Mouse (Mus musculus): ENCODE data around the gene Ppm1l.
A peak's percentile ranks its signal among the peaks of the same experiment; 100 is the strongest.
"Not testable (repeated sequence)": the region's sequence is repeated elsewhere in the genome, so short reads cannot be mapped to it uniquely, and the experiment has no call there.

Ppm1l gene

DNA sequence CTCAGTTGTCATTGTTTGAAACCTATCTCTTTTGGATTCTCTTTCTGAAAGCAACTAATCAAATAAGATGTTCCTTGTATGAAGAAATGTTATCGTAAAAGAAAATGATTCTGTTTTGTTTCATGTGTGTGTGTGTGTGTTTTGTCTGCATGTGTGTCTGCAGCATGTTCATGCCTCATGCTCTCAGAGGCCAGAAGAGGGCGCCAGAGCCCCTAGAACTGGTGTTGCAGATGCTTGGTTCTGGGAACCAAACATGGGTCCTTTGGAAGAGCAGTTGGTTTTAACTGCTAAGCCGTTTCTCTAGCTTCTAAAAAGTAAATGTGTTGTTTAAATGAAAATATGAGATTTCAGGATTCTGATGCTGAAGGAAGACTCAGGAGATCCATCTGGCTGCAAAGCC lies 56.1 kb downstream of the Ppm1l start:
- no peak for DNase-seq (ENCODE audit: low spot score in 2 of 2)

GRCm38 (mm10) chr3:69373544-69374306 lies 57.1 kb downstream of the Ppm1l start:
- peak; percentile 88 for DNase-seq (ENCODE audit: low spot score in 2 of 2)

DNA sequence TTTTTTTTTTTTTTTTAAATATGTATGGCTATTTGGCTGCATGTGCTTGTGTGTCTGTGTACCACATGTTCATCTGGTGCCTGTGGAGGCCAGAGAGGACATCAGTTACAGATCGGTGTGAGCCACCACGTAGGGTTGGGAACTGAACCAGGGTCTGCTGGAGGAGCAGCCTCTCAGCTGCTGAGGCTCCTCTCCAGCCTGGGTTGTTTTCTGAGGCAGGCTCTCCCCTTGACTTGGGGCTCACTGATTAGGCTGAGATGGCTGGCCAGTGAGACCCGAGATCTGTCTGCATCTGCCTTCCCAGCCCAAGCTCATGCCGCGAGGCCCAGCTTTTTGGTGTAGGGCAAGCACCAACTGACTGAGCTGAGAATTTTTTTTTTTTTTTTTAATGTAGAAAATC lies 57.9 kb downstream of the Ppm1l start:
- no peak for DNase-seq (ENCODE audit: low spot score in 2 of 2)

DNA sequence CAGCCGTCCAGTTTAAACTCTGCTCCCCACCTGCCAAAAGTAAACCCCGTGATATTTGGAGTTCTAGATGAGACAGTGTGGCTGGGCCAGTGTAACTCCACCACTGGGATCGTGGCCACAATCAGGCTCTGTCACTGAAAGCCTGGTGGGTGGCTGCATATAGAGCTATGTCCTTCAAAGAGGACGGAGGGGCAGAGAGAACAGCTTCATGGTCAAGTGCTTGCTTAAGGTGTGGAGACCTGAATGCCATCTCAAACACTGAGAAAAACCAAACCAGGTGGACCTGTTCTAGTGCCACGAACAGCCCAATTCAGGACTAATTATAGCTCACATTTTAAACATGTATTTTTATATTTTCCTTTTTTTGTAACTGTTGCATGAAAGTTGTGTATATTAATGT lies 58.3 kb downstream of the Ppm1l start:
- DNase-seq (ENCODE audit: low spot score in 2 of 2) = no peak

DNA sequence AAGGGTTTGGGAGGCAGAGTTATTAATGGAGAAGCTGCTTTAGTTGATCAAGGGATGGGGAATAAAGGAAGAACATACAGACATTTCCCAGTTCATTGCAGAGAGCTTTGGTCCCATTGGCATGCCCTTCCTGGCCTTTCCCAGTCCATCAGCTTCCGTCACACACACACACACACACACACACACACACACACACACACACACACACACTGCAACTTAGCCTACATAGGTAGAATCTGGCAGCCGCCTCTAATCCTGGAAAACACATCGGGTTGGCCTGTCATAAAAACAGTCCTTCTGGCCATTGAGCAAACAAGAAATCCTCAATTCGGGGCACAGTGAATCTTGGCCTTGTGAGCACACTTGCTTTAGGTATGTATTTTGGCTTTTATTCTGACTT lies 64.6 kb downstream of the Ppm1l start:
- no peak for DNase-seq (ENCODE audit: low spot score in 2 of 2)

- DNase-seq (ENCODE audit: low spot score in 2 of 2) = not testable (repeated sequence)
Observed at GRCm38 (mm10) chr3:69391834-69392233, 75.2 kb downstream of the Ppm1l start.

GRCm38 (mm10) chr3:69392298-69392697 lies 75.6 kb downstream of the Ppm1l start:
- no peak for DNase-seq (ENCODE audit: low spot score in 2 of 2)

GRCm38 (mm10) chr3:69393079-69393478 lies 76.4 kb downstream of the Ppm1l start:
- no peak for DNase-seq (ENCODE audit: low spot score in 2 of 2)

DNA sequence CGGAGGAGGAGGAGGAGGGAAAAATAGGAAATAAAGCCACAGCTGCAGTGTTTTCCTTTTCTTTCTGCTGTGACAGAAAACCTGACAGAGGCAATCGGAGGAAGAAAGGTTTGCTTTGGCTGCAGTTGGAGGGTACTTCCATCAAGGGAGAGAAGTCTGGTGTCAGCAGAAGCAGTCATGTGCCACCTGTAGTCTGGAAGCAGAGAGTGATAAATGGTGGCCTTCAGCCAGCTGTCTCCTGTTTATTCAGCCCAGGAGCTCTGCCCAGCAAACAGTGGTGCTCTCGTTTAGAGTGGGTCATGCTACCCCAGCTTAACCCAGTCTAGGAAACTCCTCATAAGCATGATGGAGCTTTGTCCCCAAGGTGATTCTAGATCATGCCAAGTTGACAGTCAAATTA lies 77.3 kb downstream of the Ppm1l start:
- peak in 1 of 2 experiments; percentile 26 for DNase-seq (ENCODE audit: low spot score in 2 of 2)

- peak in 1 of 2 experiments; percentile 20 for DNase-seq (ENCODE audit: low spot score in 2 of 2)
Observed at GRCm38 (mm10) chr3:69395084-69395483, 78.4 kb downstream of the Ppm1l start.

DNA sequence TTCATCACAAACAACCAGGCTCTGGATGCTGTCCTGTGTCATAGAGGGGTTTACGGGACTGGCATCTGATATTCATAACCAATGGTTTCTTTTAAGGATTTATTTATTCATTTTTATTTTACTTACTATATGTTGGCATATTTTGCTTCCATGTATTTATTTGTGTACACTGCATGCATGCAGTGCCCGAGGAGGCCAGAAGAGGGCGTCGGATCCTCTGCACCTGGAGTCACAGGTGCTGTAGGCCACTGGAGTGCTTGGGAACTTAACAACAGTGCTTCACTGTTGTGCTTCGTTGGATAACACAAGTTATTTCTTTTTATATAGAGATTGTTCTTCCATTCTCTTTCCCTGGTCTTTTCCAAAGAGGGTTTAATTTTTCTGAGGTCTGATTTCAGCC lies 81.1 kb downstream of the Ppm1l start:
- DNase-seq (ENCODE audit: low spot score in 2 of 2) = peak in 1 of 2 experiments; percentile 14

DNA sequence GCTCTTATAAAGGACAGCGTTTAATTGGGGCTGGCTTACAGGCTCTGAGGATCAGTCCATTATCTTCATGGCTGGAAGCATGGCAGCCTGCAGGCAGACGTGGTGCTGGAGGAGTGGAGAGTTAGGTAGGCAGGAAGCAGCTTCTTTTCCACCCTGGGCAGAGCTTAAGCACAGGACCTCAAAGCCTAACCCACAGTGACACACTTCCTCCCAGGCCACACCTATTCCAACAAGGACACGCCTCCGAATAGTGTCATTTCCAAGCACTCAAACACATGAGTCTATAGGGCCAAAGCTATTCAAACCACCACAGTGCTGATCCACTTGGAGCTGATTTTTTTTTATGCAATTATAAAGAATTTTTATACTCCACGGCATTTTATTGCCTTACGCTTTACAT lies 82.7 kb downstream of the Ppm1l start:
- DNase-seq (ENCODE audit: low spot score in 2 of 2) = peak in 1 of 2 experiments; percentile 18

DNA sequence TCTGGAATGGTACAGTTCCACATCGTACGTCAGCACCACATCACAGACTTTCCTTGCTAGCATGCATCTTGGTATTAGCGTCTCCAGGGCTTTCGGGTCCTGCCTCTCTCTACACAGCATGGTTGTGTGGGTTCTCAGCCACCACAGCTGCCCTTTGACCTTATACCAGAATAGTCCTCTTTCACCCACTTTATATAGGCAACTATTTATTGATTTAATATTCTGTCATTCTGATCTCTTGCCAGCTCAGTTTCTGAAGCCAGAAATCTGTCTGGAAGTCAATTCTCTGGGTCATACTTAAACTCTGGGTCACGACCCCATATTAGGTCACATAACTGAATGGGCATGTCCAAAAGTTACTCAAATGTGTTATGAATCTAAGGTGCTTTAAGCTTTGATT lies 86.5 kb downstream of the Ppm1l start:
- peak in 1 of 2 experiments; percentile 14 for DNase-seq (ENCODE audit: low spot score in 2 of 2)

DNA sequence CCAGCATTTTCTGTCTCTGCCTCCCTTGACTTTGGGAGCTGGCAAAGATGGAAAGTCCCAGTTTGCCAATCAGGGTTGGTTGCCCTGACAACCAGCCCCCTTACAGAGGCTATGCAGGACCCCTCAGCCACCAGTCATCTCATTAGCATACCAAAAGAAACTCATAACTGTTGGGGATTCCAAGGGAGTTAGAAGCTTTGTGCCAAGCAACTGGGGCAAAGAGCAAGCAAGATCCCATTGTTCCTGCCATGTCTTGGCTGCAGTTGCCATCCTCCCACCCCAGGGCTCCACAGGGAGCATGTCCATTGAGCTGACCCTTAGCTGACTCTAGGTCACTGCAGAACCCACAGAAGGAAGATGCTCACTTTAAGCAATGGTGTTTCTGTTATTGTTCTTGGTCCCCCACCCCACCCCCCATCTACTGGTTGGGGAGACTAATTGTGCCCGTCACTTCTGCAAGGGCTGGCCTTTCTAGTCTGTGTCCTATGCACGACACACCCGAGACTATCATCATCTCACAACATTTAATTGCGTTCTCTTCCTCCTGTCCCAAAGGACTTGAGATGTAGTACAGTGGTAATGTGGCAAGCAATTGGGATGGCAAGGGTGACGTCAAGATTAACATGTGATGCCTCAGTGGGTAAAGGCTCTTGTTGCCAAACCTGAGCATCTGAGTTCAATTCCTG lies 89.7 kb downstream of the Ppm1l start:
- DNase-seq (ENCODE audit: low spot score in 2 of 2) = peak in 1 of 2 experiments; percentile 17

- peak in 1 of 2 experiments; percentile 14 for DNase-seq (ENCODE audit: low spot score in 2 of 2)
Observed at GRCm38 (mm10) chr3:69408064-69408463, 91.4 kb downstream of the Ppm1l start.

GRCm38 (mm10) chr3:69416112-69416511 lies 99.5 kb downstream of the Ppm1l start:
- no peak for DNase-seq (ENCODE audit: low spot score in 2 of 2)

DNA sequence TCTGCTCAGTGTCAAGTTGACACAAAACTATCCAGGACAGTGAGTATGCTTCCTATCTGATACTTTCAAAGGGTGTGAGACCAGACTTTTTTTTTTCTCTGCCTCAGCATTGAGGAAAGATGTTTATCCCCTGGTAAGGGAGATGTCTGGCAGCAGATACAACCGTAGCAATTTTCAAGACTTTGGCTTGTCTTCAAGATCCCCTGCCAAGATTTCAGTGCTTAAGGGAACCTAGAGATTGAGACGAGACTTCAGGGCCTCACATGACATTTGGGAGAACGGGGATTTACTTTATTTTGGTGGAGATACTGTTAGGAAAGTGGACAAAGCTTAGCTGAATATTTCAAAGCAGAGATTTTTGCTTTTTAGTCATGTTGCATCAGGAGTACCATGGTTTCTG lies 106.1 kb downstream of the Ppm1l start:
- no peak for DNase-seq (ENCODE audit: low spot score in 2 of 2)

DNA sequence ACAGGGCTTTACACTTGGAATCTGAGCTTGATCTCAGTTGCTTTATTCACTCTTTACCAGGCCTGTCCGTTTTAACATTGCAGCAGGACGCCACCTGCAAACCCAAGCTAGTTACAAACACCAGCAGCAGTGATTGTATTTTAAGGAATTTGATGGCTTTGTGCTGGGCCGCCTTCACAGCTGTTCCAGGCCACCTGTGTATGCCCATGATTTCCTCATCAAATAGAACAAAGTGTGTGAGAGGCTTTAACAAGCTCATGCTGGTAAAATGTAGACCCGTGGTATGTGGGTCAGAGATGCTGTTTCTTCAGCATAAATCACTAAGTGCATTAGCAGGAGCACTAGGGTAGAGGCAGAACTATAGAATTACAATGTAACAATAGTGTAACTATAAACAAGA lies 106.7 kb downstream of the Ppm1l start:
- no peak for DNase-seq (ENCODE audit: low spot score in 2 of 2)

GRCm38 (mm10) chr3:69424781-69425180 lies 108.1 kb downstream of the Ppm1l start:
- DNase-seq (ENCODE audit: low spot score in 2 of 2) = not testable (repeated sequence)

DNA sequence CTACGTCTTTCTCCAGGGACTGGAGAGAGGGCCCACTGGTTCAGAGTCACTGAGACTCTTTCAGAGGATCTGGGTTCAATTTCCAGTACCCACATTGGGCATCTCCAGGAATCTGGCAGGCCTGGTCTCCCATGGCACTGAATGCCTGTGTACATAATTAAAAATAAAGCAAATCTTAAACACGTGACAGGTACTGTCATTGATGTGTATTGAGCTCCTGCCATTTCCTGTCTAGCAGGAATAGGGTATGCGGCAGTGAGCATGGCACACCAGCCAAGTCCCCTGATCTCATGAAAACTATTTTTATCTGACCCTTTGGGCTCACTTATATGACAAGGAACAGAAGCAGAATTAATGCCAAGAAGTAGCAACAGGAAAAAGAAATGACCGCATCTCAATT lies 110.6 kb downstream of the Ppm1l start:
- DNase-seq (ENCODE audit: low spot score in 2 of 2) = no peak

DNA sequence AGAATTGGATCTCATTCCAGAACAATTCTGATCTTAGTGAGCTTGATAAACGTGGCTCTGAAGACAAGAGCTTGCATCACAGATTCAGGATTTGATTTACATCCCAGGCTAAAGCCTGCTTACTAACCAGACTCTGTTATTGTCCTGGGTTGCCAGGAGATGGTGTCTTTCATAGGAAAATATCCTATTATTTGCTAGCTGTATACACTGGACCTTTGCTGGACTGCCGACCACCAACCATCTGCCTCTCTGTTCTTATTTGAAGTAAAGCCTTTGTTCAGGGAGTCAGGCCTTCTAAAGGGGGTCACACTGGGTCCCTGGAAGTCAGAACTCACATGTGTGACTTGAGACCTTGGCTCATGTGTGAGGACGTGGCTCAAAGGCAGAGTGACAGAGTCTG lies 111.6 kb downstream of the Ppm1l start:
- DNase-seq (ENCODE audit: low spot score in 2 of 2) = no peak

GRCm38 (mm10) chr3:69429319-69429718 lies 112.7 kb downstream of the Ppm1l start:
- DNase-seq (ENCODE audit: low spot score in 2 of 2) = no peak

- no peak for DNase-seq (ENCODE audit: low spot score in 2 of 2)
Observed at GRCm38 (mm10) chr3:69433580-69433979, 116.9 kb downstream of the Ppm1l start.

Data from right cerebral cortex, postnatal 10 days (tissue).